Mouse (Mus musculus): ENCODE data around the gene Sh3glb1.
"Not testable (repeated sequence)": the region's sequence is repeated elsewhere in the genome, so short reads cannot be mapped to it uniquely, and the experiment has no call there.

Gene Sh3glb1

DNA sequence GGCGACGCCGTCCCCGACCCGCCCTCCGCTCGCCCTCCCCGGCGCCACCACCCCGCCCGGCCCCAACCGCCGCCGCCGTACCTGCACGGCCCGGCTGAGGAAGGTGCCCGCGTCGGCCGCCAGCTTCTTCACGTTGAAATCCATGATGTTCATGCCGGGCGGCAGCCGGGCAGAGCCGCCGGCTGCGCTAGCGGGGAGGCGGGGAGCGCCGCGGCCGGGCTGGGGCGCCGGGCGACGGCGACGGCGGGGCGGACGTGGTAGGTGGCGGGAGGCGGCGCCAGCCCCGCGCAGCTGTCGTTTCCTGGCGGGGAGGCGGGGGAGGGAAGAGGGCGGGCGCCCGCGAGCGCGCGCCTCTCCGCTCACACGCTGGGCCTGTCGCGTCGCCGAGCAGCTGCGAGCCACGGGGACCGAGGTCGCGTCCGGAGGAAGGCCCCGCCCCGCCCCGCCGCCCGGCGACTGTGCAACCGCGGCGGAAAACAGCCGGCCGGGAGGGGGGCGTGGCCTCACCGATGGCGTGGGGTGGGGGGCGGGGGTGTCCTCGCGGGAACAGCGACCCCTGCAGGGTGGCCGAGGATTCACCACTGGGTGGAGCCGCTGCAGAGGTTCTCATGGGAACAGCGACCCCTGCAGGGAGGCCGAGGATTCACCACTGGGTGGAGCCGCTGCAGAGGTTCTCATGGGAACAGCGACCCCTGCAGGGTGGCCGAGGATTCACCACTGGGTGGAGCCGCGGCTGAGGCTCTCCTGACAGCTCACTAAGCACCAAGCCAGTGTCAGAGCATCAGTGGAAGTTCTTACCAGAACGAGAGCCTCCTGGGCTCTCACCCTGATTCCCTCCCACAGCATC lies at the start of gene Sh3glb1:
Gene Sh3glb1 (minus strand): TSS at position 435 of the 847 bp plus-strand sequence.
- peak; percentile 100 for DNase-seq (ENCODE audit: low spot score)

DNA sequence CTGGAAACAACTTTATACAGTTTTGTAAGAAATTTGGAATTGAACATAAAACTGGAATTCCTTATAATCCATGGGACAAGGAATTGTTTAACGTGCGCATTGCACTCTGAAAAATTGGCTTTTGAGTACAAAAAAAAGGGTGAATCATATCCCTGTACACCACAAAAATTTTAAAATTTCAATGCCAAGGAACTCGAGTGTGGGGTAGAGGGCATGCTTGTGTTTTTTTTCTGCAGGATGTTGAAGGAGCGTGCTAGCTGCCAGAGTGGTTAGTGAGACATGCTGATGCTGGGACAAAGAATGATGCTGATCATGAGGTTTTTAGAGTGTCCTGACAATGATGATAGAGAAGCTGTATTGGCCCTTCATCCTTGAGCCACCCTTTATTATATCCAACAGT lies 45.0 kb upstream of the Sh3glb1 start:
- no peak for DNase-seq (ENCODE audit: low spot score)

DNA sequence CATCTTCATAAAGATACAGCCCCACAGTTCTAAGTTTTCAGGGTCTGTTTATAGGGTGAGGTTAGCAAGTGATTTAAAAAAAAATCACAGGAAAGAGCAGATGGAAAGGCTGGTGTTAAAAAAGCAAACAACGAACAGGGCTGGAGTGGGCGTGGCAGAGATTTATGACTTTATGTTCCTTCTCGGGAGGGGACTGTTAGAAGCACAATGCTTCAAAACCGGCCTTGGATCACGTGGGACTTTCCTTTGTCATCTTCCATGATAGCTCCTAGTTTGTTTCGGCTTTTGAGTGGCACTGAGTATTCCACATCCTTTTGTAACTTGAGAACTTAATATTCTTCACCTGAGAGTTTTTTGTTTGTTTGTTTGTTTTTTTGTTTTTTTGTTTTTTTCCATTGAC lies 41.3 kb upstream of the Sh3glb1 start:
- DNase-seq (ENCODE audit: low spot score), result no peak

DNA sequence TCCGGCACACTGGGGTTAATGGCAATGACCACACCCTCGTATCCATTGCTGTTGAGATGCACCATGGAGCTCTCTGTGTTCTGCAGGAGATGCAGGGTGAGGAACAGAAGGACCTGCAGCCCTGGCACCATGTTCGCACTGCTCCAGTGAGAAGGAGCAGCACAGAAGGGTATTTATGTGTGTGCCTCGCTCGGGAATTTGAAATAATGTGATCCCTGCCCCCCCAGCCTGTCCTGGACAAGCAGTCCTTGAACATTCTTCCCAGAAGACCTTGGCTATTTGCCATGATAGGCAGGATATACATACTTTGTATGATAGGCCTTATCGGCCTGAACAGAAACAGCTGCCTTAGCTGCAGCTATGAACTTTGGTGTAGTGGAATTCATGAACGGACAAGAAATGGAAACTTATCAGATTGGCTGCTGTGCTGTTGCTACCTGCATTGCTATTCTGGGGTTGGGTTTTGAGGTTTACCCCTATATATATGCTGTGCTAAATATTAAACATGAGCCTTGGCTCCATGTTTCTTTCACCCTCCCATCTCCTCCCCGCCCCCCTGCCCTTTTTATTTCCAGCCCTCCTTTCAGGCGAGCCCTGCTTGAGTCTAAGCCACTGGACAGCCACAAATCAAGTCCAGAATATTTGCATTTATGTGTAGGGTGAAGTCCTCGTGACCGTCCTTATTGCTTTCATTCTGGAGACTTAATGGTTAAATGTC lies 40.6 kb upstream of the Sh3glb1 start, which contains the start of gene Clca3a1:
Gene Clca3a1 (minus strand): TSS at position 386 of the 718 bp plus-strand sequence.
- DNase-seq (ENCODE audit: low spot score), result no peak

DNA sequence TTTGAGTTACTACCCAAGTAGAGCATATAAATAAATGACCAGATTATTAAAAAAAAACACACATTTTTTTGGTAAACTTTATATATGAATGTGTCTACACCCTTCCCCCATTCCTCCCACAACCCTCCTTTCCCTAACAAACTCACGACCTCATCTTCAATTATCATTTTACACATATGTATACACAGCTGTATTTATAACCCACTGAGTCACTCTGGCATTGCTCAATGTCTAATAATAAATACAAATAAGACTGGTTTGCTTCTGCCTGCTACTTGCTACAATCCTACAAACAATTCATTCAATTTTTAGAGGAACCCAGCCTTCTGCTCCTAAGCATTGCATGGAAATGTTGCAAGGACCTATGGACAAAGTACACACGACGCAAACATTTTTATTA lies 39.6 kb upstream of the Sh3glb1 start:
- no peak for DNase-seq (ENCODE audit: low spot score)

DNA sequence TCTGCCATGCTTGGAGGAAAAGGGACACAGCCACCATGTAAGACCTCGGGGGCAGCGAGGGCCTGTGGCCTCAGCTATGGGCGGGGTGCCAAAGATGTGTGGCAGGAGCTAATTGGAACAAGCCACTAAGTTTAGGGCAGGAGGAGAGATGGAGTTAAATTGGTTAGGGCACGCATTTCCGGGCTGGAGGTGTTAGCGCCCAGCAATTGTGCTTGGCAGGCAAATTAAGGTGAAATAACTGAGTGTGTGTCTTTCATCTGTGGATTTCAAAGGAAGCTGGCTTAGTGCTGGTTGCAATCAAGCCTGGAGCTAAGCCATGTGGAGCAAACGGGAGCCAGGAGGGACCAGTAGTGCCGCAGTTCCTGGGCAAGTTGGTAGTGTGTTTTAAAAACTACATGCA lies 36.0 kb upstream of the Sh3glb1 start:
- not testable (repeated sequence) for DNase-seq (ENCODE audit: low spot score)

DNA sequence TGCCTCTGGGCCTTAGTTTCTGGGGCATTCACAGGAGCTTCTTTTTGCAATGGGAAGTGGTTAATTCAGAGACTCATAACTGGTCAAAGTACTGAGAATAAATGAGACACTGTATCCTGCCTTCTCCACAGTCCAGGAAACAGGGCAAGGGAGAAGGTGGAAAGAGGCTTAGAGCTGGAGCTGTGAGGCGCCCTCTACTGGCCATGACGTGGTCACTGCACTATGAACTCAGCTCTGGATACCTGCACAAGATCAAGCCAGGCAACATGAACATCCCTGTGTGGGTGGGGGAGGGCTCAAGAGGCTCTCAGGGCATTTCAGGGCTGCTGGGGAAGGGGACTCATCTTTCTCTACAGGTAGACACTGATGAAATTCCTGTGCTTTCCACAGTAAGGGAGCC lies 33.0 kb upstream of the Sh3glb1 start:
- no peak for DNase-seq (ENCODE audit: low spot score)

DNA sequence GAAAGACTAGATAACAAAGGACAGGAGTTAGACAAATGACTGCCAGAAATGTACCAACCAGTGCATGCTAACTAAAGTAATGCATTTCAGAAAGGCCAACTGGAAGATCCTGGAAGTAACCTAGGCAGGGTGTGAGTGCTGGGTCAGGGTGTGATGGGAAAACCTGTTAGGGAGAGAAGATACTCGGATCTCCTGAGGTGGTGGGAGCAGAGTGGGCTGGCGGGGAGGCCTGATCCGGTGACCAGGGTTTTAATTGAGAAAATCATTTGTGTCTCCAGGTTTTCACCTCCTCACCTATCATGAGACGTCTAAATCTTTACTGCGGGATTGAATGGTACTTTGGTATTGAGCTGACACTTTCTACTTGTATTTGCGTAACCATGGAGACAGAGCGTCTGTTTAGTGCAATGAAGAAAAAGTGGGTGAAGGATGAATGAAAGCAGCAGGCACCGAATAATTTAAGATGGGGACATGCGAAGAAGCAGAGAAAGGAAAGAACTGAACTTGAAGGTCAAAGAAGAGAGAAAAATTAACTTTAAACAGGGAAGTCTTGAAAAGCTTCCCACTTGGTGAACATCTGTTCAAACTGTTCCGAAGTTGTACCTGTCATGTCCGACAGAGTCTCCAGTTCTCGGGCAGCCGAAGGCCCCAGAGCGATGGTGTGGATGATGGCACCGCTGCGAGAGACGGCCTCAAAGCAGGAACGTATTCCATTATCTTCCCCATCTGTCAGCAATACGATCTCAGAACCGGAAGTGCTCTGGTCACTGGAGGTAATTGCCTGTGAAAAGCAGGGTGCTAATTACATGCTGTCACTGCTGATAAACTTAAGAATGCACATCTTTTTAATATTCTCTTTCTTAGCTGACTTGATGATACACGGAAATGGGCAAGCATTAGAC lies 29.2 kb upstream of the Sh3glb1 start:
- not testable (repeated sequence) for DNase-seq (ENCODE audit: low spot score)

DNA sequence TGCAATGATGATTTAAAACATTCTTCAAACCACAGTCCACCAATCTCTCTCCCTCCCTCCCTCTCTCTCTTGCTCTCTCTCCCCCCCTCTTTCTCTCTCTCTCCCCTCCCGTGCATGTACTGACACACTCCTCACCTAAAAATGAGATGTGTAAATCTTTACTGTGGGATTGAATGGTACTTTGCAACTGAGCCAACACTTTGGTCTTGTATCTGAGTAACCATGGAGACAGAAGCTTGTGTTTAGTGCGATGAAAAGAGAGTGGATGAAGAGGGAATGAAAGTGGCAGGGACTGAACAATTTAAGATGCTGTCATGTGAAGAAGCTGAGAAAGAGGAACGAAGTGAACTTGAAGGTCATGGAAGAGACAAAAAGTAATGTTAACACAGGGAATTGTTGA lies 27.6 kb upstream of the Sh3glb1 start:
- DNase-seq (ENCODE audit: low spot score), result not testable (repeated sequence)

DNA sequence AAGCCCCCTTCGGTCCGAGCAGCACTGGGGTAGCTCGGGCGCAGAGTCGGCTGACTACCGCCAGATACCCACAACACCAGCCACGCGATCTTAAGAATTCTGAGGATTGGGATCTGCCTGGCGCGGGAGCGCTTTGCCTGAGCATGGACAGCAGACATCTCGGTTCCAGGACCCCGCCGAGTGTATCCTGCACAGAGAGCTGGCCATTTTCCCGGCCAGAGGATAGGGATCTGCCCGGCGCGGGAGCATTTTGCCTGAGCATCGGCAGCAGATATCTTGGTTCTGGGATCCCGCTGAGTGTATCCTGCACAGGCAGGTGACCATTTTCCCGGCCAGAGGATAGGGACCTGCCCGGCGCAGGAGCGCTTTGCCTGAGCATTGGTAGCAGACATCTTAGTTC lies 18.3 kb upstream of the Sh3glb1 start:
- not testable (repeated sequence) for DNase-seq (ENCODE audit: low spot score)

DNA sequence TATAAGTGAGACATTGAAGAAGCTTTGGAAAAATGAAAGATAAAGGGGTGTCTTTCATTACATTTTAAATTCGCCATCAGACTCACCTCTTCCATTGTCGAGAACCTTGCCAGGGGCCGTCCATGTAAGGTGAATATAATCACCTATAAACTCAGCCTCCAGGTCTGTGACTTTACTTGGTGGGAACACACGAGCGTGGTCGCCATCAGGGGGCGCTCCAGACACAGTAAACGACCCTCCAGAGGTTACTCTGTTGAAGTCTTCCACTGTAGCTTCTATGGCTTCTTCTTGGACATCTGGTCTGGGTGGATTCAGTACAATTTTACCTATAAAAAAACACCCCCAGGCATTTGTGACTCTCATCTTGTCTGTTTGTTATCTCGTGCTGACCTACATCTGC lies 16.7 kb upstream of the Sh3glb1 start:
- peak; percentile 56 for DNase-seq (ENCODE audit: low spot score)

DNA sequence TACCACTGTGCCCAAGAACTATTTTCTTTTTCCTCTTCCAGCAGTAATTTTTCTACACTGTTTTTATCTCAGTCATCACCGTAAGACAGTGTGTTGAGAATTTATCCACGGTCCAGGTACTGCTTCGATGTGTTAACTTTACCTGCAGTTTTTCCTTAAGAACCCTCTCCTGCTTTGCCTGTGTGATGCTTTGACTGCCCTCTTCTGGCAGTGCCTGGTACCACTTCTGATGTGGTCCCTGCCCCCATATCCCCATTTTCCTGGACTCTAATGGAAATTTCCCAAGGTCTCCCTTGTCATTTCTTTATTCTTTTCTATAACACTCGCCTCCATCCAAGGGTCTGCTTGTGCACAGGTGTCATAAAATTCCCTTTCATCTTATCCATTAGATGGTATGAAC lies 3.3 kb upstream of the Sh3glb1 start:
- DNase-seq (ENCODE audit: low spot score), result peak; percentile 55

DNA sequence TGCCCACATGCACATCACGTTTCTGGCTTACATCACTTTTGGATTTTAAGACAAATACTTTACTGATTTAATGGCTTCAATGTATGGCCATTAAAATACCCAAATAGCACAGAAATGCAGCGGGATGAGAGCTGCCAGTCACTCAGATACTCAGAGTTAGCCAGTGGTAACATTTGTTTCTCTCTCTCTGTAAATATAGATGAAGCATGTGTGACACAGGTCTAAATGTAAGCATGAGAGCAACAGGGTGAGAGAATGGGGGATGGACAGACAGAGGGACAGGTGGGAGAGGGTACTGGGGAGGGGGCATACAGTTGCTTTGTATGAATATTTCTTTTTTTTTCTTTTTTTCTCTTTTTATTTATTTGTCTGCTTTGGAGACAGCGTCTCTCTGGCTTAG lies 2.4 kb upstream of the Sh3glb1 start:
- DNase-seq (ENCODE audit: low spot score), result not testable (repeated sequence)

DNA sequence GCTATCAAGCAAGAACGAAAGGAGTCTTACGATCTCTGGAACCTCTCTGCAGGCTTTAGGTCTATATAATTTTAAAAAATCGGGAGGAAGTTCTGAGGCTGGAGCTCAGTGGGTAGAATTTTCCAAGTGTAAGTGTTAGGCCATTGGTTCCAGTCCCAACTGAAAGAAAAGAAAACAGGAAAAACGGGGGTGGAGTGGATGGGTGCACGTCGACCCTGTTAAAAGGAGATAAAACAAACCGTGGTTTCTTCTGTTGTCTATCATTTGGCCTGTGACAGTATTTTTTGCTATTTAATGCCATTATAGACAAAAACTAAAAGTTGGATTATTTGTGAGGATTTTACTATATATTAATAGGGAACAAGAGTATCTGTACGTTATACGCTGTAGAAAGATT lies 1.7 kb upstream of the Sh3glb1 start:
- DNase-seq (ENCODE audit: low spot score), result no peak

DNA sequence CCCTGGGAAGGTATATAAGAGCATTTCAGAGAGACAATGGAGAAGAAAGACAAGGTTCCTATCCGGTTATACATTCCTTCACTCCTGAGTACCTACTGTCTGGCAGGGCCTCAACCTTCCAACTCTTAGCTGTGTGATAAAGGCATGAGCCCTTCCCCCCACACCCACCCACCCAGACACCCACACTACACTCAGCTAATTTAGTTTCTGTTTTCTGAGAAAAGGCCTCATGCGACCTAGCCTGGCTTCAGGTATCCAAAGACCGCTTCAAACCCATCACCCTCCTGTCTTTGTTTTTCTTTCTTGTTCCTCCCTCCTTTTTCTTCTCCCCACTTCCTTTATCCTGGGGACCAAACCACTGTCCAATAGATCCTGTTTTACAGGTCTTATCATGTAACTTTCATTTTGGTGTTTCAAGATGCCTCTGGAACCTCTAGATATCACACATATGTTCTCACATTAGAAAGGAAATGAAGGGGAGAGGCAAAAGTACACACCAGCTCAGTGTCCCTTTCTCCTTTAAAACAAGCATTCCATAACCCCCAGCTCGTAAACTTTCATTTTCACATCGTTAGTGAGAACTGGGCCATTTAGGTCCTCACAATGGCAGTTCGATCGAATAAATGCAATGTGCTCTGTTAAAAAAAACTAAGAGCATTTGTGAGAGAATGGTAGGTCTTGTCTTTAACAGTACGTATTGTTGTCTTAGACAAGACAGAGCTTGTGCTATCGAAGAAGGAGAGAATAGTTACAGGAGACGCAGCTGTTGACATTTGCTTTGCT lies 1.1 kb upstream of the Sh3glb1 start:
- DNase-seq (ENCODE audit: low spot score), result no peak

DNA sequence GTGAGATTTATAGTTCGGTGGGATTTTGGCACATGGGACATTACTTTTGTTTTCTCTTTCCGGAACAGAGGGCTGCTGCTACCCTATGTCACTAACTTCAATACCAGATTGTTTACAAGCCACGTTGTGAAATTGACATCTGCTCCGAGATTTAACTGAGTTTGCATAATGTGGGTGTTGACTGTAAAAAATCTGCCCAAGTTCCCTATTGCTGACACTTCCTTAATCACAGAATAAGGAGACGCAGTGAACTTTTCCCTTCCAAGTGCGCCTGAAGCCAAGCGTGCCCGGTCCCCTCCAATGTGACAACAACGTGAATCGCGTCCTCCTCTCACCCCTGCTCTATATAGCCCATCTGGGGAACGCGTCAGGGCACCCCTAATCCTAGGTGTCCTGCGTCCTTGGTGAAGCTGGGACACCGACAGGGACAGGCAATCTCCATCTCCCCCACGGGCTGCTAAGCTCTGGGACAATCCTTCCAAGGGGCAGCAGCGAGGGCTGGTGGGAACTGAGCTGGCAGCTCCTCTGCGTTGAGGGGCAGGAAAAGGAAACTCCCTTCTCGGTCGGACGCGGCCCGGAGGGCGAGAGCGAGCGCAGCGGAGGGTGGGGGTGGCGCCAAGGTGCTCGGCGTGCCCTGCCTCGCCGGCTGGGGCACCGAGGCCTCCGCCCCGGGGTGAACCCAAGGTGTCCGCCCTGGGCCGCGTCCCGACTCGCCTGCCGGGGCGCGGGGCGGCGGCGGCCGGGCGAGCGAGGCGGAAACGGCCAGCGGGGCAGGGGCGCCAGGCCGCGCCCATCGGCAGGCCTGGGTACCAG lies 841 bp downstream of the Sh3glb1 start:
- peak; percentile 60 for DNase-seq (ENCODE audit: low spot score)

DNA sequence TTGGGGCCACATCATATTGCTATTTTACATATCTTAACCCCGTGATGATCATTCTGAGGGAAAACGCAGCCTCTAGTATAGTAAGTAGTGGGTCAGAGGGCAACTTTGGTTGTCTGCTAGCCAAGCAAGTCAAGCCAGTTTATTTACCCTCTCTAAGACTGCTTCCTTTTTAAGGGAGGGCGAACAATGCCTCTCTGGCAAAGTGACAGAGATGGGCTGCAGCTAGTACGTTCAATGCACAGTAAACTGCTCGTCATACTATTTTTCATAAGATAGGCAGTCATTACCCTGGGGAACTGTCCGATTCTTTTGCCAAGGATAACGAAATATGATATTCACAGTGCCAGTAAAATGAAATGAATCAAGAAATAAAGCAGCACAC lies 1.4 kb downstream of the Sh3glb1 start:
- peak; percentile 18 for DNase-seq (ENCODE audit: low spot score)

DNA sequence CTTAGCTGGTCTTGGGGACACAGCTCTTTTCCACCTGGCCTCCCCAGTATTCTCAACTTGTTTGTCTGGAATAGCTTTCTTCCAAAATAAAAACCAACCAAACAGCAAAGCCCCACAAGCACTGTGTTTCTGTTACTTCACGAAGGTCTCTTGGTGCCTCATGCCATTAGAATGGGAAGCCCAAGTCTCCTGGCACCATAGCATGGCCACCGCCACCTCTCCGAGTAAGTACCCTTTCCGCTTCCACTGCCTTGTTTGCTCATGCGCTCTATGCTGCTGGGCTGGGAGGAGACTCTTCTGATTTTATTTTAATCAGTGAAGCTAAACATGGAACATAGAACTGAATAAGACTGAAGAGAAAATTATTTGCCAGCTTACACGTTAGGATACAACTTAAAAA lies 2.3 kb downstream of the Sh3glb1 start:
- no peak for DNase-seq (ENCODE audit: low spot score)

DNA sequence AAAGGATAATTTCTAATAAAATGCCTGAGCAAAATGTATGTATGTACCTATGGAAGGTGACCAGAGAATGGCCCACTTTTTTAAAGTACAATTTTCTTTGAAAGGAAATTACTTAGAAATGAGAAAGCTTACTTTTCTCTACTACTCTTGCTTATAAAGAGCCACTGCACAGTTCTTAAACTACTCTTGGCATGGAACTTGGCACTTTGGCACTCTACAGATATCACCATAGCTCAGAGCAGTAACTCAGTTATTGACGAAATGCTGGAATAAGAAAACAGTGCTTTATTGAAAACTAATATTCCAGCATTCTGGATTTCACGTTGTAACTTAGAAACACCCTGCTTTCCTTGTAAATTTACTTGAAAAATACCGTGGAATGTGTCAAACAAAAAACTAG lies 3.0 kb downstream of the Sh3glb1 start:
- no peak for DNase-seq (ENCODE audit: low spot score)

DNA sequence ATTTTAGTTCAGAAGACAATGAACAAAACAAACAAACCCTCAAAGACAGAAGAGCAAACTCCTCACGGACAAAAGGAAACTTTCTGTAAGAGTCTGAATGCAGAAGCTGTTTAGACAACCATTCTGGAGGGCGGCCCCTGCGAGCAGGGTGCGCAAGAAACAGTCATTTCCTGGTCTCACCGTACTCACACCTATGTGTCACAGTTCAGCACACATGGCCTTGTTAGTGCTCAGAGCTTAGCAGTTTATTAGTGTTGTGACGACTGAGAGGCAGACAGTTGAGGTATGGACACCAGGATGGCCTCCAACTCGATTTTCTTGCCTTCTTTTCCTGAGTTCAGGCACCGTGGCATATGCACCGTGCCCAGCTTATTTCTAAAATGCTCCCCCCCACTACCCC lies 4.2 kb downstream of the Sh3glb1 start:
- no peak for DNase-seq (ENCODE audit: low spot score)

DNA sequence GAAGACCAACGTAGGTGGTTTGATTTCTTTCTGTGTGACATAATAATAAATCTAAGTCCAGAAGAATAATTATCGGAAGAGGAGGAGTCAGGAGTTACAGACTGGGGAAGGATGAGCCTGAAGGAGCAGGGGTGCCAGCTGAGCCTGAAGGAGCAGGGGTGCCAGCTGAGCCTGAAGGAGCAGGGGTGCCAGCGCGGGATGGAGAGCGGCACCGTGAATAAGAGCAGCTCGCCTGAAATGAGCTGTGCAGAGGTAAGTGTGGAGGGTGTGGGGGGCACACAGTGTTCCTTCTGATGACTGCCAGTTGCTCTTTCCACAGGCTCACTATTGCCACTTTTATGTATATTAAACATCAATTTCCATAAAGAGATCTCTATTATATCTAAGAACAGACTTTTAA lies 5.1 kb downstream of the Sh3glb1 start:
- DNase-seq (ENCODE audit: low spot score), result no peak
